Mouse (Mus musculus): ENCODE data around the gene Olfr1408. TPM values are rescaled to one million over a fixed set of nuclear protein-coding genes. Genes with fewer than 3 reads are reported as not detected.

Olfr1408 gene
- not detected for polyA plus RNA-seq (2012; fragmentation: generic; extraction: Trizol)

DNA sequence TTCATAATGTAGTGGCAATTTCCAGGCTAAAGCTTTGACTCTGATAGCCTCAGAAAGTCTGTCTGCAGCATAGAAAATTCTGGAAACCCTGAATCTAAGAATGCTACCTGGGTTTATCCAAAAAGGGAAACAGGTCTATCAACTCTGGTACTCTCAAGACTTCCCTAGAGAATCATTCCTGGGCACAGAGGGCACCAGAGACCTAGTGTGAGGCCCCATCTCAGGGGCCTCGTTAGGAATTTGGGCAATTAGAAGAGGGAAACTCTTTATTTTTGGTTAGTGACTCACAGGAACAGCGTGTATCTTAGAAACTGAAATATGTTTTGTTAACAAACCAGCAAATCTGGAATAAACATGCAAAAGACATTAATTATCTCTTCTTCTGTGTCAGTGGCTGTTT, at the start of gene Olfr1408:
Olfr1408 (minus strand) TSS at position 101 of the 400 bp plus-strand sequence.

Other genes with a start within 250 kb of the Olfr1408 start
- gene Apcs, start 242.3 kb downstream of the Olfr1408 start, polyA plus RNA-seq (2012; fragmentation: generic; extraction: Trizol) = not detected
- not detected for gene Olfr16, start 187.0 kb downstream of the Olfr1408 start, polyA plus RNA-seq (2012; fragmentation: generic; extraction: Trizol)
- gene Olfr1406, start 53.3 kb upstream of the Olfr1408 start, polyA plus RNA-seq (2012; fragmentation: generic; extraction: Trizol) = not detected
- not detected for gene Olfr218, start 60.4 kb upstream of the Olfr1408 start, polyA plus RNA-seq (2012; fragmentation: generic; extraction: Trizol)
- not detected for gene Olfr1404, start 75.0 kb upstream of the Olfr1408 start, polyA plus RNA-seq (2012; fragmentation: generic; extraction: Trizol)
- gene Fcer1a, start 89.8 kb upstream of the Olfr1408 start, polyA plus RNA-seq (2012; fragmentation: generic; extraction: Trizol) = not detected
- not detected for gene Olfr418, start 128.6 kb upstream of the Olfr1408 start, polyA plus RNA-seq (2012; fragmentation: generic; extraction: Trizol)
- gene Mptx2, start 140.4 kb upstream of the Olfr1408 start, polyA plus RNA-seq (2012; fragmentation: generic; extraction: Trizol) = not detected
- gene Ackr1, start 196.4 kb upstream of the Olfr1408 start, polyA plus RNA-seq (2012; fragmentation: generic; extraction: Trizol) = not detected
- gene Aim2, start 213.5 kb upstream of the Olfr1408 start, polyA plus RNA-seq (2012; fragmentation: generic; extraction: Trizol) = under 1 TPM; 0.02 to 0.44 TPM
- not detected for gene Cadm3, start 230.3 kb upstream of the Olfr1408 start, polyA plus RNA-seq (2012; fragmentation: generic; extraction: Trizol)